Mouse (Mus musculus) inflammation-experienced regulatory T-cells (primary cell): ENCODE measurements around the gene Zfc3h1. TPM values are rescaled to one million over a fixed set of nuclear protein-coding genes. Genes with fewer than 3 reads are reported as not detected.

Source experiments
- polyA plus RNA-seq, 2 experiments: library from polyadenylated mRNA; unstranded; fragments of 100-300 nt; shearing (Covaris generic); gene quantifications; one replicate each; pipeline ENCODE4 v1.2.1; 2017

Zfc3h1 gene
- 10 to 100 TPM; 31.9 to 43.6 TPM for polyA plus RNA-seq

DNA sequence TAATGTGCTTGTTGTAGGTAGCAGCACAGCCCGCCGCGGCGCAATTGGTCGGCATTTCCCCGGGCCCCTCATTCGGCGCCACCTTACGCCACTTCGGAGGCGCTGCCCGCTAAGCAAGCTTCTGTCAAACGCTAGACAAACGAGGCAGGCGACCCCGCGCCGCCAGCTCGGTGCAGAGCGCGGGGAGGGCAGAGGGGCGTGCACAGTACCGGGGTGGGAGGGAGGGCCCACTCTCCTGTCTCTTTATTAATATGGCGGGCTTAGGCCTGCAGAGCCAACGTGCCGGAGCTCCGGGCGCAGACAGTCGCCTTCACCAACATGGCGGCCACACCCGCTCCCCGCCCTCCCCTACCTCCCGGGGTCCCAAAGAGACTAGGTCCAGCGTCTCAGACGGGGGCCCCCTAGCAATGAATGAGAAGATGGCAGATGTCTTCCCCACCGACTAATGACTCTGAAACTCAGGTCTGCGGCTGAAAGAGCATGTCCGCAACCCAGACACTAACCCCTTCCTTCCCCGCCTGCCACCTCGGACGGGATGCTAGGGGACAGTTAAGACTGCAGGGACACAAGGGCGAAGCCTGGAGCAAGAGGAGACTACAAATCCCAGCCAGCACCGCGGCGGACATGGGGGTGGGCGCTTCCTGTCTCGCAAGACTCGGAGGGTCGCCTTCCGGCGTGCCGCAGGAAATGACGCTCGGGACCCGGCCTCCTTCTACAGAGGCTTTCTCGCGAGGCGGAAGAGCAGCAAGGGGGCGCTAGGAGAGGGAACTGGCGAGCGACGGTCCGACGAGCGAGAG lies at the start of gene Zfc3h1, which contains the start of gene Thap2:
TSS of gene Zfc3h1 (plus strand) at position 739 of the 797 bp plus-strand sequence.
TSS of gene Thap2 (minus strand) at position 223 of the 797 bp plus-strand sequence.

GRCm38 (mm10) chr10:115361840-115362622 lies 22.7 kb upstream of the Zfc3h1 start, which contains the start of gene Tmem19:
Gene Tmem19 (minus strand): TSS chr10:115362501.

Other genes starting within 250 kb of the Zfc3h1 start
- gene Tph2, start 199.9 kb upstream of the Zfc3h1 start, polyA plus RNA-seq, result under 1 TPM in 1 of 2 experiments, not detected in 1; 0.13 TPM
- gene Tbc1d15, start 133.5 kb upstream of the Zfc3h1 start, polyA plus RNA-seq, result 10 to 100 TPM; 92.6 to 93.2 TPM
- 10 to 100 TPM; 53.4 to 59.1 TPM for gene Rab21, start 69.4 kb upstream of the Zfc3h1 start, polyA plus RNA-seq
- 10 to 100 TPM; 41.4 to 44.0 TPM for gene Tmem19, start 22.5 kb upstream of the Zfc3h1 start, polyA plus RNA-seq
- 10 to 100 TPM in 1 of 2 experiments, 1 to 10 TPM in 1; 6.9 to 12.3 TPM for gene Thap2, start 516 bp upstream of the Zfc3h1 start, polyA plus RNA-seq
- gene A930009A15Rik, start 185.0 kb downstream of the Zfc3h1 start, polyA plus RNA-seq, result under 1 TPM in 1 of 2 experiments, not detected in 1; 0.38 TPM
- gene Lgr5, start 202.8 kb downstream of the Zfc3h1 start, polyA plus RNA-seq, result under 1 TPM; 0.12 to 0.89 TPM